Mouse (Mus musculus) cerebellum, adult 2 months (tissue): ENCODE data around the gene D7Ertd443e.

ENCODE experiments used
- CTCF ChIP-seq: fragments of 200-500 bp; IDR thresholded peaks from 2 replicates; pipeline ENCODE4 v1.5.1; 2011; ENCODE audit warnings: low read depth, mild to moderate bottlenecking, control low read depth, low read length, moderate library complexity, borderline replicate concordance; ENCODE audit not compliant: insufficient read depth
- POLR2A ChIP-seq: fragments of 200-500 bp; IDR thresholded peaks from 2 replicates; pipeline ENCODE4 v1.6.1; 2011; ENCODE audit warnings: low read length, control low read depth, borderline replicate concordance; ENCODE audit not compliant: insufficient read depth

GRCm38 (mm10) chr7:134289611-134290301 lies 95.7 kb downstream of the D7Ertd443e start:
- TF ChIP-seq POLR2A (no peak), CTCF (no peak)
